In the genomic region with DNA sequence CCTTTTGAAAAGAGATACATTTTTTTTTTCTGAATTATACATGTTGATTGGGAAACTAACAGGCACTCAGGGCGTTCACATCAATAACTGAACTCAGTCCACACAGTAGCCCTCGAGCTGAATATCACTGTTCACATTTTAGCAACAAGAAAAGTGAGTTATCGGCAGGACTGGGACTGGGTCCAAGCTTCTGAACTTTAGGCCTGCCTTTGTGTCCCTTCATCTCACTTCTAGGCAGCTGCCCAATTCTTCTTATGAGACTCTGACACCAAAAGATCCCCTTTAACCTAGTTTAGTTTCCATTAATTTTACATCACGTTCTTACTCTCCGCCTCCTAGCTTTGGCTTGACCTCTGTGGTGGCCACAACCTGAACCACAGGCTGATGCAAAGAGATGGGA, we compare ENCODE assay signal across 13 mouse cellular contexts.
"Had no signal": no experiment of that assay in that cellular context is flagged by ENCODE, and none has a peak within 500 bp of the region (broad histone marks: within the 10 kb centered on the region; RNA-seq: fewer than 3 reads in every experiment).

No protein-coding gene starts in this region.

- H3K27ac ChIP-seq: limb, embryonic 13.5 days; midbrain, embryonic 10.5 days; neural tube, embryonic 15.5 days had no signal

- H3K27me3 ChIP-seq: limb, embryonic 13.5 days; neural tube, embryonic 15.5 days had no signal

- H3K4me1 ChIP-seq: limb, embryonic 13.5 days; neural tube, embryonic 15.5 days had no signal

- H3K4me2 ChIP-seq: limb, embryonic 13.5 days; liver, embryonic 11.5 days; lung, embryonic 14.5 days; neural tube, embryonic 15.5 days had no signal

- H3K4me3 ChIP-seq: limb, embryonic 13.5 days; midbrain, embryonic 10.5 days; myocyte; neural tube, embryonic 15.5 days had no signal

- H3K9me3 ChIP-seq: limb, embryonic 13.5 days; midbrain, embryonic 10.5 days; neural tube, embryonic 15.5 days had no signal

- H3K36me3 ChIP-seq: limb, embryonic 13.5 days; midbrain, embryonic 10.5 days; neural tube, embryonic 15.5 days had no signal

- DNase-seq: left cerebral cortex, postnatal 4 days; lung, embryonic 14.5 days; lung, postnatal 10 days; lung, postnatal 4 days; midbrain, embryonic 14.5 days; right cerebral cortex, adult 18-20 months; right cerebral cortex, postnatal 25 days; thymus, postnatal 36 days had no signal

- H3K9ac ChIP-seq: limb, embryonic 13.5 days; lung, embryonic 14.5 days; neural tube, embryonic 15.5 days had no signal
